In genomic region chr2:159714633-159715032, GRCm38 (mm10) we compare ENCODE assay signal across 8 mouse cellular contexts.
"Had no signal": no experiment of that assay in that cellular context is flagged by ENCODE, and none has a peak within 500 bp of the region (broad histone marks: within the 10 kb centered on the region; RNA-seq: fewer than 3 reads in every experiment).

No protein-coding gene starts in this region.

- H3K27ac ChIP-seq: liver, embryonic 14.5 days; midbrain, embryonic 13.5 days; stomach, postnatal 0 days had no signal

- ATAC-seq: lung, postnatal 0 days; midbrain, embryonic 13.5 days had no signal

- H3K9me3 ChIP-seq: midbrain, embryonic 13.5 days had no signal

- H3K4me2 ChIP-seq: midbrain, embryonic 13.5 days had no signal

- H3K4me1 ChIP-seq: midbrain, embryonic 13.5 days had no signal

- H3K9ac ChIP-seq: liver, embryonic 14.5 days; midbrain, embryonic 13.5 days had no signal

- H3K27me3 ChIP-seq: midbrain, embryonic 13.5 days had no signal

- H3K4me3 ChIP-seq: midbrain, embryonic 13.5 days had no signal

- H3K36me3 ChIP-seq: midbrain, embryonic 13.5 days had no signal

- DNase-seq: kidney, postnatal 10 days; lung, adult 2 months; lung, postnatal 36 days; right cerebral cortex, postnatal 25 days had no signal
